Mouse (Mus musculus) hindbrain, embryonic 11.5 days (tissue): ENCODE results near the gene Supt7l. TPM values are rescaled to one million over a fixed set of nuclear protein-coding genes. Genes with fewer than 3 reads are reported as not detected.

Experiments used
- ATAC-seq: fragments of 200-750 bp; cut with Nextera tagmentation; 2 replicates; pipeline ENCODE4 v1.8.0; 2017; ENCODE audit warnings: mild to moderate bottlenecking, moderate TSS enrichment, moderate library complexity; ENCODE audit not compliant: low FRiP score
- DNase-seq: peaks from one replicate; pipeline ENCODE4 v3.0.0-alpha.2; 2015; ENCODE audit warnings: low spot score
- H3K27ac ChIP-seq: fragments of 300-500 bp; sonication (generic); 2 replicates; pipeline ENCODE4 v1.5.1; 2014; ENCODE audit warnings: mild to moderate bottlenecking, low read depth, low read length
- H3K27me3 ChIP-seq: fragments of 300-500 bp; sonication (generic); 2 replicates; pipeline ENCODE4 v1.6.1; 2014; ENCODE audit warnings: mild to moderate bottlenecking, low read length, moderate library complexity, mixed read lengths; ENCODE audit not compliant: control insufficient read depth, insufficient read depth
- H3K36me3 ChIP-seq: fragments of 300-500 bp; sonication (generic); 2 replicates; pipeline ENCODE4 v1.6.1; 2014; ENCODE audit warnings: mild to moderate bottlenecking, low read length, moderate library complexity, mixed read lengths; ENCODE audit not compliant: control insufficient read depth, insufficient read depth
- H3K4me1 ChIP-seq: fragments of 300-500 bp; sonication (generic); replicated peaks from 2 replicates; pipeline ENCODE4 v1.6.1; 2014; ENCODE audit warnings: low read length, mixed read lengths; ENCODE audit not compliant: control insufficient read depth, insufficient read depth
- H3K4me2 ChIP-seq: fragments of 300-500 bp; sonication (generic); replicated peaks from 2 replicates; pipeline ENCODE4 v1.6.1; 2014; ENCODE audit warnings: mild to moderate bottlenecking, low read depth, low read length
- H3K4me3 ChIP-seq: fragments of 300-500 bp; sonication (generic); 2 replicates; pipeline ENCODE4 v1.5.1; 2014; ENCODE audit warnings: low read depth, low read length
- H3K9ac ChIP-seq: fragments of 300-500 bp; sonication (generic); 2 replicates; pipeline ENCODE4 v1.6.1; 2014; ENCODE audit warnings: low read depth, low read length
- H3K9me3 ChIP-seq: fragments of 300-500 bp; sonication (generic); 2 replicates; pipeline ENCODE4 v1.6.1; 2016; ENCODE audit warnings: low read length; ENCODE audit not compliant: control insufficient read depth
- WGBS: fragments of 180-500 bp; shearing (Covaris S2); extraction: QIAGEN DNeasy Blood & Tissue Kit; methylation state at CpG from one replicate; pipeline ENCODE4 v1.1.7; 2014; 5-methylcytosine and 5-hydroxymethylcytosine counted together
- polyA plus RNA-seq: library from polyadenylated mRNA; unstranded; fragments of >200 nt; fragmentation: Nextera tagmentation; extraction: Ambion mirVana; gene quantifications from 2 replicates; pipeline ENCODE4 v1.2.1, GENCODE M21; 2014

Supt7l gene
- polyA plus RNA-seq, 1 experiment from 2014 or later, result 27.4 TPM

GRCm38 (mm10) chr5:31480536-31480935 is 47.1 kb downstream of the Supt7l start:
- Histone ChIP-seq H3K4me2 (no peak overlapping the region), H3K9ac (no peak overlapping the region), H3K4me1 (no peaks in the 10 kb centered on the region), H3K9me3 (no peaks in the 10 kb centered on the region), H3K36me3 (no peaks in the 10 kb centered on the region; the same call in none of the 2 replicates), H3K4me3 (no peak overlapping the region), H3K27ac (no peak overlapping the region), H3K27me3 (no peaks in the 10 kb centered on the region)
- 95% methylated on average over 4 of the region's 4 CpGs for WGBS
- ATAC-seq (no peak), DNase-seq (no peak)

GRCm38 (mm10) chr5:31470334-31470733 is 57.3 kb downstream of the Supt7l start:
- H3K4me3 ChIP-seq, result no peak overlapping the region
- H3K4me1 ChIP-seq, result no peaks in the 10 kb centered on the region
- no peak overlapping the region for H3K27ac ChIP-seq
- H3K9ac ChIP-seq, result no peak overlapping the region
- H3K4me2 ChIP-seq, result no peak overlapping the region
- DNase-seq (peak; percentile 64), ATAC-seq (no peak)
- WGBS, result 81% methylated on average over 7 of the region's 7 CpGs
- peaks cover 13% of the 10 kb centered on the region for H3K36me3 ChIP-seq
- H3K9me3 ChIP-seq, result no peaks in the 10 kb centered on the region
- no peaks in the 10 kb centered on the region for H3K27me3 ChIP-seq

GRCm38 (mm10) chr5:31469711-31470110 is 57.9 kb downstream of the Supt7l start:
- ATAC-seq (no peak), DNase-seq (no peak)
- WGBS, result 94% methylated on average over 6 of the region's 6 CpGs
- Histone ChIP-seq H3K9me3 (no peaks in the 10 kb centered on the region), H3K27ac (no peak overlapping the region), H3K9ac (no peak overlapping the region), H3K4me2 (no peak overlapping the region), H3K4me1 (no peaks in the 10 kb centered on the region), H3K27me3 (no peaks in the 10 kb centered on the region), H3K36me3 (peaks cover 13% of the 10 kb centered on the region), H3K4me3 (no peak overlapping the region)

- no peak overlapping the region for H3K4me3 ChIP-seq
- DNase-seq, result no peak
- no peaks in the 10 kb centered on the region for H3K4me1 ChIP-seq
- ATAC-seq, result no peak
- no peaks in the 10 kb centered on the region for H3K27me3 ChIP-seq
- peaks cover 12% of the 10 kb centered on the region for H3K36me3 ChIP-seq
- H3K9ac ChIP-seq, result no peak overlapping the region
- no peak overlapping the region for H3K27ac ChIP-seq
- no peak overlapping the region for H3K4me2 ChIP-seq
- H3K9me3 ChIP-seq, result no peaks in the 10 kb centered on the region
- 97% methylated on average over 3 of the region's 3 CpGs for WGBS
These were observed 59.8 kb downstream of the Supt7l start for GRCm38 (mm10) chr5:31467798-31468197.

Other genes starting within 250 kb of the Supt7l start
- 28.8 and 30.8 TPM in 2 replicates for gene Ift172, start 236.7 kb downstream of the Supt7l start, polyA plus RNA-seq
- 46.7 and 50.6 TPM in 2 replicates for gene Fndc4, start 231.7 kb downstream of the Supt7l start, polyA plus RNA-seq
- gene Gckr, start 230.4 kb downstream of the Supt7l start, polyA plus RNA-seq, result not detected in 2 replicates
- gene Zfp512, start 75.4 kb downstream of the Supt7l start, polyA plus RNA-seq, result 69.4 and 79.6 TPM in 2 replicates
- 0.08 TPM in 1 of 2 replicates, not detected in the other for gene 4930548H24Rik, start 42.1 kb downstream of the Supt7l start, polyA plus RNA-seq
- 66.7 and 73.3 TPM in 2 replicates for gene Gpn1, start 33.1 kb downstream of the Supt7l start, polyA plus RNA-seq
- 33.4 and 34.9 TPM in 2 replicates for gene Slc4a1ap, start 812 bp downstream of the Supt7l start, polyA plus RNA-seq
- 213 and 215 TPM in 2 replicates for gene Mrpl33, start 69.1 kb upstream of the Supt7l start, polyA plus RNA-seq
- 2.0 and 2.1 TPM in 2 replicates for gene Rbks, start 169.8 kb upstream of the Supt7l start, polyA plus RNA-seq
- gene Babam2, start 169.9 kb upstream of the Supt7l start, polyA plus RNA-seq, result 36.2 and 44.3 TPM in 2 replicates